Mouse (Mus musculus) bone marrow macrophage, adult 2 months (primary cell): ENCODE measurements around the gene Pi16. TPM values are rescaled to one million over a fixed set of nuclear protein-coding genes. Genes with fewer than 3 reads are reported as not detected.
"Not testable (repeated sequence)": the region's sequence is repeated elsewhere in the genome, so short reads cannot be mapped to it uniquely, and the experiment has no call there.

Experiments used
- H3K27ac ChIP-seq: 2 replicates; pipeline ENCODE4 v1.5.1; 2012; ENCODE audit warnings: low read depth, low read length; ENCODE audit not compliant: insufficient read depth
- H3K4me1 ChIP-seq: 2 replicates; pipeline ENCODE4 v1.6.1; 2012; ENCODE audit warnings: low read length; ENCODE audit not compliant: control insufficient read depth, insufficient read depth
- H3K4me3 ChIP-seq: 2 replicates; pipeline ENCODE4 v1.5.1; 2012; ENCODE audit warnings: mild to moderate bottlenecking, low read length, moderate library complexity; ENCODE audit not compliant: insufficient read depth
- CTCF ChIP-seq: IDR thresholded peaks from 2 replicates; pipeline ENCODE4 v1.5.1; 2012; ENCODE audit warnings: low read depth, mild to moderate bottlenecking, low read length, moderate library complexity
- POLR2A ChIP-seq: IDR thresholded peaks from 2 replicates; pipeline ENCODE4 v1.6.1; 2012; ENCODE audit warnings: mild to moderate bottlenecking, low read depth, low read length, borderline replicate concordance
- polyA plus RNA-seq: library from polyadenylated mRNA; stranded (reverse); fragments of >200 nt; gene quantifications from 2 replicates; pipeline ENCODE4 v1.2.4, GENCODE M21; 2012; ENCODE audit not compliant: missing spikeins, insufficient read depth, insufficient read length

Gene Pi16
- polyA plus RNA-seq, 1 experiment = not detected

- H3K27ac ChIP-seq = no peak overlapping the region
- no peak overlapping the region for H3K4me3 ChIP-seq
- peaks cover 18% of the 10 kb centered on the region for H3K4me1 ChIP-seq
- TF ChIP-seq CTCF = no peak
- no peak for TF ChIP-seq POLR2A
Measured at GRCm38 (mm10) chr17:29342010-29342910, 24.8 kb downstream of the Pi16 start.

GRCm38 (mm10) chr17:29343241-29343640 is 25.8 kb downstream of the Pi16 start:
- H3K4me1 ChIP-seq = peaks cover 20% of the 10 kb centered on the region
- H3K4me3 ChIP-seq = no peak overlapping the region
- TF ChIP-seq POLR2A = no peak
- TF ChIP-seq CTCF = no peak
- no peak overlapping the region for H3K27ac ChIP-seq

GRCm38 (mm10) chr17:29345272-29345671 is 27.8 kb downstream of the Pi16 start:
- no peak for TF ChIP-seq CTCF
- no peak for TF ChIP-seq POLR2A
- Histone ChIP-seq H3K27ac (no peak overlapping the region), H3K4me1 (peaks cover 21% of the 10 kb centered on the region), H3K4me3 (no peak overlapping the region)

GRCm38 (mm10) chr17:29346496-29347125 is 29.1 kb downstream of the Pi16 start:
- Histone ChIP-seq H3K4me1 (peaks cover 21% of the 10 kb centered on the region), H3K4me3 (peak overlapping the region; percentile 100), H3K27ac (no peak overlapping the region)
- TF ChIP-seq POLR2A (no peak), CTCF (no peak)

GRCm38 (mm10) chr17:29347126-29347644 is 29.7 kb downstream of the Pi16 start:
- TF ChIP-seq POLR2A = no peak
- TF ChIP-seq CTCF = no peak
- H3K4me1 ChIP-seq = peaks cover 17% of the 10 kb centered on the region
- peak overlapping the region; percentile 100 for H3K4me3 ChIP-seq
- no peak overlapping the region for H3K27ac ChIP-seq

GRCm38 (mm10) chr17:29347645-29348256 is 30.3 kb downstream of the Pi16 start, which contains the start of gene Mtch1:
TSS of gene Mtch1 (minus strand) at chr17:29347934.
- TF ChIP-seq CTCF (no peak), POLR2A (no peak)
- peaks cover 13% of the 10 kb centered on the region for H3K4me1 ChIP-seq
- H3K27ac ChIP-seq = peak within 1 kb of the TSS; percentile 37; the same call in 1 of the 2 replicates
- peak within 1 kb of the TSS; percentile 100 for H3K4me3 ChIP-seq

- H3K4me3 ChIP-seq = no peak overlapping the region
- H3K27ac ChIP-seq = no peak overlapping the region
- TF ChIP-seq POLR2A (no peak), CTCF (no peak)
- H3K4me1 ChIP-seq = peaks cover 13% of the 10 kb centered on the region
Measured at GRCm38 (mm10) chr17:29348996-29349395, 31.5 kb downstream of the Pi16 start.

- not testable (repeated sequence) for H3K4me1 ChIP-seq, H3K27ac ChIP-seq, H3K4me3 ChIP-seq
Measured at GRCm38 (mm10) chr17:29351056-29351455, 33.6 kb downstream of the Pi16 start.

- Histone ChIP-seq H3K27ac (no peak overlapping the region), H3K4me1 (peaks cover 4% of the 10 kb centered on the region), H3K4me3 (no peak overlapping the region)
- TF ChIP-seq POLR2A (no peak), CTCF (no peak)
Measured at GRCm38 (mm10) chr17:29355461-29355840, 38.0 kb downstream of the Pi16 start.

GRCm38 (mm10) chr17:29355841-29356478 is 38.5 kb downstream of the Pi16 start:
- Histone ChIP-seq H3K27ac (no peak overlapping the region), H3K4me1 (peaks cover 5% of the 10 kb centered on the region), H3K4me3 (no peak overlapping the region)
- TF ChIP-seq POLR2A (no peak), CTCF (no peak)
